Mouse (Mus musculus): ENCODE results near the gene Cyp1a2. TPM values are rescaled to one million over a fixed set of nuclear protein-coding genes. Genes with fewer than 3 reads are reported as not detected.
A peak's percentile ranks its signal among the peaks of the same experiment; 100 is the strongest.

Cyp1a2 gene
- total RNA-seq, 2 experiments from 2014 or later = not detected

- no peak for TF ChIP-seq CTCF (IDR thresholded peaks at IDR 0.05)
- H3K4me3 ChIP-seq = no peak overlapping the region
- intact Hi-C loops (cut with DNase I) = loop anchor here (1.0 to 5.0 kb wide), 5 partner anchors 26 to 342 kb away; partner anchors contain the start of gene Cox5a
- no peak for DNase-seq (ENCODE audit: extremely low spot score in 1 of 2, low spot score in 2 of 2)
- H3K27ac ChIP-seq = no peak overlapping the region
These were observed 28.5 kb downstream of the Cyp1a2 start for GRCm38 (mm10) chr9:57654966-57655365.

DNA sequence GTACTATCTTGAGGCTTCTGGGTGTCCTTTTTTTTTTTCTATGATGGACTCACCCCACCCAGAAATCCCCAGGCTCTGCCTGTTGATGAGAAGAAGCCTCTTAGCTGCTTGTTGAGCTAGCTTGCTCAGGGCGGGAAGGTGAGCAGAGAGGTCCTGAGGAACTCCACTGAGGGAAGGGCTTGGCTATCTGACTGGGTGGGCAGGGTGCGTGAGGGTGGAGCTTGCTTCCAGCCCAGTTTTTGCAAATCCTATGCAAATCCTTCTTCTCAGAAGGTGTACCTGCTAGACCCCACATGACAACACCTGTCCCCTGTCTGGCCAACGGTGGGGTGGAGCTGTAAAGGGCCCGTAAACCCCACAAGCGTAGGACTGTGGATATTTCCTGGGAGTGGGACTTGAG lies 30.2 kb downstream of the Cyp1a2 start, which contains the start of gene Csk:
Csk (minus strand) TSS at position 349 of the 400 bp plus-strand sequence.
- intact Hi-C loops (cut with DNase I) = no loop called here
- Histone ChIP-seq H3K4me3 (no peak within 1 kb of the TSS), H3K27ac (no peak within 1 kb of the TSS)
- TF ChIP-seq CTCF (IDR thresholded peaks at IDR 0.05) = no peak
- no peak for DNase-seq (ENCODE audit: extremely low spot score in 1 of 2, low spot score in 2 of 2)

DNA sequence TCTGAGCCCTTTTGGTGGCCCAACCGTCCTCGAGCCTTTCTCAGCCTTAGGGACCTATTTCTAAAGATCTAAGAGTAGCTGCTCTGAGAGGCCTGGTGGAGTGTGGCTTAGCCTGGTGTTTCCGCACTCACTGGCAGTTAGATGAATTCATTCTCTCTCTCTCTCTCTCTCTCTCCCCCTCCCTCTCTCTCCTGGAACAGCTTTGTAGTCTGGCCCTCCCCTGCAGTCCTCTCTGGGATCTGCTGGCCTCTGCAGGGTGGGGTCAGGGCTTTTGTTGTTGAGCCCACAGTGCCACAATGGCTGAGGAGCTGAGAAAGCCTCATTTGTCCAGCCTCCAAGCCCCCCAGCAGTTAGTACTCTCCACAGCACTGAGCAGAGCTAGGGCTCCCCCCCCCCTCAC lies 30.6 kb downstream of the Cyp1a2 start:
- no peak overlapping the region for H3K4me3 ChIP-seq
- DNase-seq (ENCODE audit: extremely low spot score in 1 of 2, low spot score in 2 of 2) = no peak
- H3K27ac ChIP-seq = no peak overlapping the region
- intact Hi-C loops (cut with DNase I) = no loop called here
- TF ChIP-seq CTCF (IDR thresholded peaks at IDR 0.05) = no peak

DNA sequence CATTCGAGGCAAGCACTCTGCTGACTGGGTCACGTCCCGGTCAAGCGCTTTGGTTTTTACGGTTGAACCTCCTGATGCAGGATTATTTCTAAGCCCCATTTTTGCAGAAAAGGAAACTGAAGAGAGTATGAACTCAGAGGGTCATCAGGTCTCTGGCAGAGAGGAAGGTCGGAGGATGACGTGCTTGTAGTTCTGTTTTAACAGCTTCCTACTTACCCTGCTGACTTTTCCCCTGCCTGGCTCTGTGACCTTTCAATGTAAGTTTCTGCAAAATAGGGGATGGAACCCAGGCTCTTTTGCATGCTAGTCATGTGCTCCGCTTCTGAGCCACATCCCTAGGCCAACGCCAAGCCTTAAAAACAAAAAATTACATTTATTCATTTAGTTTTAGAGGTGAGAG lies 31.2 kb downstream of the Cyp1a2 start:
- no peak overlapping the region for H3K27ac ChIP-seq
- no peak overlapping the region for H3K4me3 ChIP-seq
- intact Hi-C loops (cut with DNase I) = no loop called here
- no peak for DNase-seq (ENCODE audit: extremely low spot score in 1 of 2, low spot score in 2 of 2)
- no peak for TF ChIP-seq CTCF (IDR thresholded peaks at IDR 0.05)

GRCm38 (mm10) chr9:57650786-57651311 lies 32.7 kb downstream of the Cyp1a2 start:
- intact Hi-C loops (cut with DNase I) = no loop called here
- DNase-seq (ENCODE audit: extremely low spot score in 1 of 2, low spot score in 2 of 2) = no peak
- no peak overlapping the region for H3K27ac ChIP-seq
- no peak overlapping the region for H3K4me3 ChIP-seq
- TF ChIP-seq CTCF (IDR thresholded peaks at IDR 0.05) = no peak

- no peak overlapping the region for H3K27ac ChIP-seq
- DNase-seq (ENCODE audit: extremely low spot score in 1 of 2, low spot score in 2 of 2) = no peak
- TF ChIP-seq CTCF (IDR thresholded peaks at IDR 0.05) = no peak
- intact Hi-C loops (cut with DNase I) = no loop called here
- no peak overlapping the region for H3K4me3 ChIP-seq
These were observed 33.2 kb downstream of the Cyp1a2 start for GRCm38 (mm10) chr9:57650130-57650785.

- intact Hi-C loops (cut with DNase I) = no loop called here
- no peak for DNase-seq (ENCODE audit: extremely low spot score in 1 of 2, low spot score in 2 of 2)
- Histone ChIP-seq H3K27ac (no peak overlapping the region), H3K4me3 (no peak overlapping the region)
- TF ChIP-seq CTCF (IDR thresholded peaks at IDR 0.05) = no peak
These were observed 36.0 kb downstream of the Cyp1a2 start for GRCm38 (mm10) chr9:57647286-57648108.

GRCm38 (mm10) chr9:57646551-57647103 lies 36.9 kb downstream of the Cyp1a2 start:
- no peak overlapping the region for H3K4me3 ChIP-seq
- intact Hi-C loops (cut with DNase I) = no loop called here
- TF ChIP-seq CTCF (IDR thresholded peaks at IDR 0.05) = no peak
- DNase-seq (ENCODE audit: extremely low spot score in 1 of 2, low spot score in 2 of 2) = no peak
- no peak overlapping the region for H3K27ac ChIP-seq

GRCm38 (mm10) chr9:57644944-57645893 lies 38.3 kb downstream of the Cyp1a2 start:
- H3K27ac ChIP-seq = peak overlapping the region; percentile 96
- intact Hi-C loops (cut with DNase I) = no loop called here
- DNase-seq (ENCODE audit: extremely low spot score in 1 of 2, low spot score in 2 of 2) = peak; percentile 93 to 95
- peak overlapping the region; percentile 95 for H3K4me3 ChIP-seq
- TF ChIP-seq CTCF (IDR thresholded peaks at IDR 0.05) = peak; percentile 98

DNA sequence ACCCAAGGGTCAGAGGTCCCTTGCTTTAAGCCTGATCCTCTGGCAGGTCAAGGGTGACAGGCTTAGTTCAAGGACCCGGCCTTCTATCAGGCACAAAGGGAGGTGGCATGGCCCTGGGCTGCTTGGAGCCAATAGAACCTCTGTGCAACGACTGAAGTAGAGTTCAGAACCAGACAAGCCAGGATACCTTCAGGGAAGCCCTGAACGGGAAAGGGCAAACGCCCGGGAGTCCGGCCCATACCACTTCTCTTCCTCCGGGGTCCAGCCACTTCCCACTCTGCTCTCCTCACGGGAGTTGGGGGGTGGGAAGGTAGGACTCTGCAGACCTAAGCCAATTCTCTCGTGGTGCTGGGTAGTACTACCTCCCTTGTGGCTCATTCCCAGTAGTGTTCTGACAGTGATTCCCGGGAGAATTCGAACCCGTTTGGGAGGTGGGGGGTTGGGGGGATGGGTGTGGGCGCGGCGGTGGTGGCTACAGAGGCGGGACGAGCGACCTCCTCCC lies 39.0 kb downstream of the Cyp1a2 start:
- peak overlapping the region; percentile 95 for H3K4me3 ChIP-seq
- peak overlapping the region; percentile 96 for H3K27ac ChIP-seq
- intact Hi-C loops (cut with DNase I) = no loop called here
- no peak for DNase-seq (ENCODE audit: extremely low spot score in 1 of 2, low spot score in 2 of 2)
- TF ChIP-seq CTCF (IDR thresholded peaks at IDR 0.05) = no peak

DNA sequence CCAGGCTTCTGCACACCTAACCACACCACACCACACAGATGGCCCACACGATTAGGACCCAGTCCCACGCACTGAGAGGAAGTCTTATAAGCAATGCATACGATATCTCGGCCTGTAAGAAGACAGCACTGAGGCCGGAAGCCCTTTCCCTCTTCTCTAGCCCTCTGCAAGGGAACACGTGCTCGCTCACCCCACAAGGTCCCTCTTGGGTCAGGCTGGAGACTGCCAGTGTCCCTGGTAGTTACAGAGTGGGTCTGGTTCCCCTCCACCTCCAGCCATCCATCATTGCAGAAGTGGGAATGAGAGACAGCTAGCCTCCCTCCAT lies 39.7 kb downstream of the Cyp1a2 start:
- intact Hi-C loops (cut with DNase I) = no loop called here
- TF ChIP-seq CTCF (IDR thresholded peaks at IDR 0.05) = no peak
- H3K4me3 ChIP-seq = peak overlapping the region; percentile 21; the same call in 1 of the 2 replicates
- no peak for DNase-seq (ENCODE audit: extremely low spot score in 1 of 2, low spot score in 2 of 2)
- H3K27ac ChIP-seq = no peak overlapping the region
